Mouse (Mus musculus): ENCODE data around the gene Rpl23a. TPM values are rescaled to one million over a fixed set of nuclear protein-coding genes. Genes with fewer than 3 reads are reported as not detected.

The Rpl23a gene
- polyA plus RNA-seq, 1 experiment from 2014 or later = 1,463 TPM

DNA sequence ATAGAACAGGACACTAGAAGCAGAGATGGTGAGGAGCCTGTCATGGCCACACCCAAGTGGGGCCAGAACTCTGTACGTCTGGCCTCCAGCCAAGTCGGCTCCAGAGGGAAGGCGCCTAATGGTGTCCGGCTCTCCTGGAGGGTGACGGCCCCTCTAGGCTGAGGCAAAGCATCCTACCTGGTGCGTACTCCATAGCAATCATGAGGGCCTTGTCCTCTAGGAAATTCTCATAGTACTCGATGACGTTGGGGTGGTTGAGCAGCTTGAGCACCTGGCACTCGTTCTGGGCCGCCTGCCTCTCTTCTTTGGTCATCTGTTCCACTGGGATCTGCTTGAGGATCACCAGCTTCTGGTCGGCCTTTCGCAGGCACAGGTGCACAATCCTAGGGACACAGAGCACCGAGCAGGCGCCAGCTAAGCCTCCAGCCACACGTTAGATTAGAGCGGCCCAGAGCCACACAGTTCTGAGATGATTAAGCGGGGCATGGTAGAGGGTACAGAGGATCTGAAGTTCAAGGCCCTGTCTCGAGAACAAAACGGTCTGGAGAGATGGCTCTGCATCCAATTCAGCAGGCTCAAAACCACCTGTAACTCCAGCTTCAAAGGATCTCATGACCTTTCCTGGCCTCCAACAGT is 10.5 kb downstream of the Rpl23a start:
- 0 out of 2 replicates have a peak overlapping the region, but pooled peaks have one; percentile 8 for H3K9ac ChIP-seq
- H3K27me3 ChIP-seq (replicated peaks) = no peaks in the 10 kb centered on the region
- no peak for ATAC-seq
- 74% methylated on average over 19 of the region's 19 CpGs for WGBS
- H3K9me3 ChIP-seq = no peaks in the 10 kb centered on the region
- peaks cover 27% of the 10 kb centered on the region for H3K4me1 ChIP-seq (replicated peaks)
- H3K36me3 ChIP-seq = 0 out of 2 replicates have a peak, but pooled peaks cover 5% of the 10 kb centered on the region
- H3K4me3 ChIP-seq (replicated peaks) = no peak overlapping the region
- no peak overlapping the region for H3K4me2 ChIP-seq (replicated peaks)
- H3K27ac ChIP-seq = no peak overlapping the region

DNA sequence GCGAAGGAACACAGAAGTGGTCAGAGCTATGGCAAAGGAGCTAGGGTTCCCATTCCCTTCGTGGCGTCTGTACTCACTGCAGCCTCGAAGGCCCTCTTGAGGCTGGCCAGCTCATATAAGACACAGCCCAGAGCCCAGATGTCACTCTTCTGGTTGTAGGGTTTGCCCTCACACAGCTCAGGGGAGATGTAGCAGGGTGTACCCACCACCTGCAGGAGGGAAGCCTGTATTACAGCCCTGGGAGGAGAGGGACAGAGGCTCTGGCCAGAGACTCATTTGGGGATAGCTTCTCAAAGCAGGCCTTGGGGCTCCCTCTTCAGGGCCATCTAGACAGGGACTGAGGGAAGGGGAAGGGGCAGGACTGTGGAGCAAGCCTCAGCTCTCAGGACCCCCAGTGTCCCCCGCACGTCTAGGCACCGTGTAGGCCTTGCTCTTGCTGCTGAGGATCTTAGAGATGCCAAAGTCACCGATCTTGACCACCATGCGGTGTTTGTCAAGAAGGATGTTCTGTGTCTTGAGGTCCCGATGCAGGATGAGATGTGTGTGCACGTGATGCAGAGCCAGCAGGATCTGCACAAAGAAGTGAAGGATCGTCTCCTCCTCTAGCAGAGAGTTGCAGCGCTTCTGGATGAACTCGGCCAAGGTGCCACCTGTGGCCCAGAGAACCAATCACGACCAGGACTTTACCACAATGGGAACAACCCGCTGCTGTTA is 11.2 kb downstream of the Rpl23a start:
- peaks cover 29% of the 10 kb centered on the region for H3K4me1 ChIP-seq (replicated peaks)
- no peak for ATAC-seq

DNA sequence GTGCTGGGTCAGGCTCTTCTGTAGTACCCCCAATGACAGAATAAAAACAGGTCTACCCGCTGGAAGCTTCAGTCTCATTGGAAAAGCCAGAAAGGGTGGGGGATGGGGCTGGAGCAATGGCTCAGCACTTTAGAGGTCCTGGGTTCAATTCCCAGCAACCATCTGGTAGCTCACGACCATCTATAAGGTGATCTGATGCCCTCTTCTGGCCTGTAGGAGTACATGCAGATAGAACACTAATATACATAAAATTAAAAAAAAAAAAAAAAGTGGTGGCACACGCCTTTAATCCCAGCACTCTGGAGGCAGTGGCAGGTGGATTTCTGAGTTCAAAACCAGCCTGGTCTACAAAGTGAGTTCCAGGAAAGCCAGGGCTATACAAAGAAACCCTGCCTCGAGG is 12.1 kb downstream of the Rpl23a start:
- no peaks in the 10 kb centered on the region for H3K9me3 ChIP-seq
- H3K4me3 ChIP-seq (replicated peaks) = no peak overlapping the region
- H3K27me3 ChIP-seq (replicated peaks) = no peaks in the 10 kb centered on the region
- ATAC-seq = no peak
- H3K27ac ChIP-seq = no peak overlapping the region
- H3K4me1 ChIP-seq (replicated peaks) = peaks cover 33% of the 10 kb centered on the region
- H3K36me3 ChIP-seq = 0 out of 2 replicates have a peak, but pooled peaks cover 5% of the 10 kb centered on the region
- WGBS = 82% methylated on average over 4 of the region's 4 CpGs
- no peak overlapping the region for H3K9ac ChIP-seq
- no peak overlapping the region for H3K4me2 ChIP-seq (replicated peaks)

More for the DNA sequence above, 11.2 kb downstream of the Rpl23a start:
- Histone ChIP-seq H3K9ac (0 out of 2 replicates have a peak overlapping the region, but pooled peaks have one; percentile 8), H3K36me3 (0 out of 2 replicates have a peak, but pooled peaks cover 5% of the 10 kb centered on the region), H3K9me3 (no peaks in the 10 kb centered on the region), H3K27me3 (replicated peaks) (no peaks in the 10 kb centered on the region), H3K4me3 (replicated peaks) (no peak overlapping the region), H3K4me2 (replicated peaks) (no peak overlapping the region), H3K27ac (no peak overlapping the region)
- WGBS = 82% methylated on average over 16 of the region's 16 CpGs

DNA sequence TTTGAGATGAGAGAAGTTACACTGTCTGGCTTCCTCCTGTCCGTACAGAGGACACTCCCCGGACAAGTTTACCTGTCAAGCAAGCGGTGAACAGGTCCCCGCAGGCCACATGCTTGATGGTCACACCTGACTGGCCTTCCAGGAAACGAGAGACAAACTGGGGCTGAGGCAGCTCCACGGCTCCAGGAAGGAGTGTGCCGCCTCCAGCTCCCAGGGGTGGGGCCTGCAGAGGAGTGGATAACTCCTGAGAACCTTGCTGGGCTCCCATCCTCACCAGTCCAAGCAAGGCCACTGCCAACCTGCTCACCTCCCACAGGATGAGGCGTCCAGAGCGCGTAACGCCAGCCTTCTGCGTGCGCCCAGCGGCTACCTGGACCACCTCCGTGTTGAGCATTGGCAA is 13.1 kb downstream of the Rpl23a start:
- H3K27me3 ChIP-seq (replicated peaks) = no peaks in the 10 kb centered on the region
- 0 out of 2 replicates have a peak, but pooled peaks cover 5% of the 10 kb centered on the region for H3K36me3 ChIP-seq
- no peak overlapping the region for H3K4me2 ChIP-seq (replicated peaks)
- no peaks in the 10 kb centered on the region for H3K9me3 ChIP-seq
- H3K4me1 ChIP-seq (replicated peaks) = peaks cover 39% of the 10 kb centered on the region
- no peak overlapping the region for H3K4me3 ChIP-seq (replicated peaks)
- H3K9ac ChIP-seq = no peak overlapping the region
- ATAC-seq = no peak
- 0 out of 2 replicates have a peak overlapping the region, but pooled peaks have one; percentile 13 for H3K27ac ChIP-seq
- WGBS = 79% methylated on average over 15 of the region's 15 CpGs

DNA sequence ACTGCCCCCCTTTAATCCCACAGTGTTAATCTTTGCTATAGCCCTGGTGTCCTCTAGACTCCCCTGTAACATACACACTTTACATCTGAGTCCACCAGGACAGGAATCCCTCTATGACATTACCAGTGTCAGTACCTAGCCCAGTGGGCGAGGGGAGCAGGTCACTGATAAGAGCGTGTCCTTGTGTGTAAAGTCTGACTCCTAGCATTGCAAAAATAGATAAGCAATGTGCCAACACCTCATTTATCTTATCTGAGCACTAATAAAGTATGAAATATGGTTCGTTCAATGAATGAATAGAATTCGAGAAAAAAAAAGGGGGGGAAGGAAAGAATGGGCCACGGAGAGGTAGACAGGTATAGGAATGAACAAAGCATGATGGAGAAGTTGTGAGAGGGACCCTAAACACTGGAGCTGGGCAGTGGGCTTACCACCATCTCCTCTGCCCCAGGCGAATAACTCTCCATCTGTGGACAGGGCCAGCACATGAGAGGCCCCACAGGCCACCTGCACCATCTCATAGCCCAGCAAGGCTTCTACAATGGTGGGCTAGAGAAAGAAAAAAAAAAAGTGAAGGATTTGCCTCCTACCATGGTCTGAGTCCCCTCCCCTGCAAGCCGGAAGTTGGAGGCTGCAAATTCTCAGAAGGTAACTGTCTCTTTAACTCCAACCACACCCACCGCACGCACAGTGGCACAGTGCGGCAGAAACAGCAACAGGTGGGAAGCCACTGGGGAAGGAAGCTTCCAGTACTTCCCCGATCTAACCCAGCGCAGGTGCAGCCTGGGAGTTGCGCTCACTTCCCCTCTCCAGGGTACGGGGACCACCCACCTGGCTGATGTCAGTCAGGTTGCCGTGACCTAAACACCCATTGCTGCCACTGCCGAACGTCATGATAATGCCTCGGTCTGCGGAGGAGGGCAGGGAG is 14.6 kb downstream of the Rpl23a start:
- Histone ChIP-seq H3K4me3 (replicated peaks) (peak overlapping the region; percentile 23; the same call in 1 of the 2 replicates), H3K4me1 (replicated peaks) (peaks cover 35% of the 10 kb centered on the region), H3K9me3 (no peaks in the 10 kb centered on the region), H3K27ac (peak overlapping the region; percentile 75), H3K36me3 (0 out of 2 replicates have a peak, but pooled peaks cover 5% of the 10 kb centered on the region), H3K4me2 (replicated peaks) (peak overlapping the region; percentile 55), H3K9ac (peak overlapping the region; percentile 34), H3K27me3 (replicated peaks) (no peaks in the 10 kb centered on the region)
- ATAC-seq = peak; percentile 28
- WGBS = 41% methylated on average over 19 of the region's 19 CpGs

DNA sequence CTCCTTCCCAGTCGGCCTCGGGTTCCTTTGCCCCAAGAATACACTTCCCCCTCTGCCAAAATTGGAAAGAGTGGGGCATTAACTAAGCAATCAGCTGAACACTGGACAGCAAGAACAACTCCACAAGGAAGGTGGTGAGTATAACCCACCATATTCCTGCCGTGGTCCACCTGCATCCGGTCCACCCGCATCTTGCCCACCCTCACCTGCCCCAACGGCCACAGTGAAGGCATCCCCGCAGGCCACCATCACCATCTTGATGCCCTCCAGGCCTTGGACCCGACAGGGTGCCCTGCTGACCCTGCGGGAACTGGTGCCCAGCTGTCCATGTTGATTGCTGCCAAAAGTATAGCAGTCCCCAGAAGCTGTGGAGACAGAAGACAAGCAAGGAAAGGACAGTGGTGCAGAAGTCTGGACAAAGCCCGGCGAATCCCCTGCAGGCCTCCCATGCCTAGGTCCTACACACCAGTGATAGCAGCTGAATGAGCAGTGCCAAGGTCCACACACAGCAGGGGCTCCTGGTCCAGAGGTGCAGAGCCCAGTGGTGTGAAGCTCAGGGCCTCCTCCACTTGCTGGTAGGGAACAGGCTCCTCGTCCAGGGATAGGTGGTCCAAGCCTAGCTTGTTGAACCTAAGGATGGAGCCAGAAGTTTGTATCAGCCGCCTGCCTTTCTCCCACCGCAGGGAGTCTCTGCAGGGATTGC is 16.0 kb downstream of the Rpl23a start:
- 86% methylated on average over 14 of the region's 14 CpGs for WGBS
- Histone ChIP-seq H3K9ac (no peak overlapping the region), H3K4me3 (replicated peaks) (no peak overlapping the region), H3K27me3 (replicated peaks) (no peaks in the 10 kb centered on the region), H3K27ac (0 out of 2 replicates have a peak overlapping the region, but pooled peaks have one; percentile 97), H3K9me3 (no peaks in the 10 kb centered on the region), H3K36me3 (0 out of 2 replicates have a peak, but pooled peaks cover 5% of the 10 kb centered on the region), H3K4me1 (replicated peaks) (peaks cover 42% of the 10 kb centered on the region), H3K4me2 (replicated peaks) (peak overlapping the region; percentile 95)
- ATAC-seq = no peak

DNA sequence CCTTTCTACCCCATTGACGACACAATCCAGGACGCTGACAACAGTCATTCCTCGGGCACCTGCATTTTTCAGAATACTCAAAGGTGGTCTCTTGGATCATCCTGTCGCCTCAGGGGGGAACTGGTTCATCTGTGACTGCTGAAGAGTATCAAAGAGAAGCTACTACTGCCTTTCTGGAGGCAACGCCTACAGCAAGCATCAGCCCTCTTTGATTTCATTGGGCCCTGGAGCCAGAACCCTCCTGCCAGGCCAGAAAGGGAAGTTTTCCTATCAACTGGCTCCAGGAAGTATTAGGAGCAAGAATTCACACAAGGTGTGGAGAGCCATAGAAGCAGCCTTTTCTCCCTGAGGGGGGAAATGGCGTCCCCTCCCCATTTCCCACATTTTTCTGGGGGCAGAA is 16.7 kb downstream of the Rpl23a start:
- H3K27ac ChIP-seq = peak overlapping the region; percentile 97
- peaks cover 48% of the 10 kb centered on the region for H3K4me1 ChIP-seq (replicated peaks)
- ATAC-seq = no peak
- H3K27me3 ChIP-seq (replicated peaks) = no peaks in the 10 kb centered on the region
- 59% methylated on average over 6 of the region's 6 CpGs for WGBS
- H3K4me3 ChIP-seq (replicated peaks) = no peak overlapping the region
- peak overlapping the region; percentile 95 for H3K4me2 ChIP-seq (replicated peaks)
- no peak overlapping the region for H3K9ac ChIP-seq
- no peaks in the 10 kb centered on the region for H3K9me3 ChIP-seq
- peaks cover 9% of the 10 kb centered on the region; the same call in 1 of the 2 replicates for H3K36me3 ChIP-seq

DNA sequence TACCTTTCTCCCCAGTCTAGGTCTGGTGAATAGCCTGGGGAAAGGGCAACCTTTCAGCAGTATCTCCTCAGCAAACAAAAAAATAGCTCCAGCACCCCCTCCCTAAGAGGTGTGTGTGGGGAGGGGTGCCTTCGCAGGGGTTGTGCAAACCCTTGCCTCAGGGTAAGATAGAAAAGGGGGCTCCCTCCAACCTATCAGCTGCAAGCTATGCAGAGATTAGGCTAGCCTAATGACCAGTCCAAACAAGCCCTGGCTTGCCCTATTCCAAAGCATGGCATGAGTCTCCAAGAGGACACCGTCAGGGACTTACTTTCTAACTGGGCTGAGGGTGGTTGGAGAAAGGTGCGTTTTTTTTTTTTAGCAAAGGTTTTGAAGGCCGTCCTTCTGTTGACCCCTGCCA is 17.2 kb downstream of the Rpl23a start:
- Histone ChIP-seq H3K27me3 (replicated peaks) (no peaks in the 10 kb centered on the region), H3K4me2 (replicated peaks) (peak overlapping the region; percentile 95), H3K9me3 (no peaks in the 10 kb centered on the region), H3K4me1 (replicated peaks) (peaks cover 48% of the 10 kb centered on the region), H3K4me3 (replicated peaks) (peak overlapping the region; percentile 83), H3K9ac (peak overlapping the region; percentile 93), H3K27ac (peak overlapping the region; percentile 97), H3K36me3 (peaks cover 13% of the 10 kb centered on the region)
- WGBS = 43% methylated on average over 4 of the region's 4 CpGs
- no peak for ATAC-seq

DNA sequence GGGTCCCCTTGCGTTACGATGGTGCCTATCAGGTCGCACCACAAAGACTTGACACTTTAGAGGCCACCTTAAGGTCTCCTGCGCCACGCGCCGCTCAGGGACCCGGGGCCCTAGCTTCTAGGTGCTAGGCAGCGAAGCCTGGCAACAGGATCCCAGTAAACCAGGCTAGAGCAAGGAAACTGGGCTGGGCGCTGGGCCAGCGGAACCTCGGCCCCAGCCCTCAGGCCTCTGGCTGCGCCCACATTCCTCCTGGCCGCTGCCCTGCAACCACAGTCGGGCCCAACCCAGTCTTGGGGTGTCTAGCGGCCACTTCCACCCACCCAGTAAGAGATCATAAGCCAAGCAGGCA is 17.6 kb downstream of the Rpl23a start:
- WGBS = 2% methylated on average over 16 of the region's 16 CpGs
- no peaks in the 10 kb centered on the region for H3K27me3 ChIP-seq (replicated peaks)

DNA sequence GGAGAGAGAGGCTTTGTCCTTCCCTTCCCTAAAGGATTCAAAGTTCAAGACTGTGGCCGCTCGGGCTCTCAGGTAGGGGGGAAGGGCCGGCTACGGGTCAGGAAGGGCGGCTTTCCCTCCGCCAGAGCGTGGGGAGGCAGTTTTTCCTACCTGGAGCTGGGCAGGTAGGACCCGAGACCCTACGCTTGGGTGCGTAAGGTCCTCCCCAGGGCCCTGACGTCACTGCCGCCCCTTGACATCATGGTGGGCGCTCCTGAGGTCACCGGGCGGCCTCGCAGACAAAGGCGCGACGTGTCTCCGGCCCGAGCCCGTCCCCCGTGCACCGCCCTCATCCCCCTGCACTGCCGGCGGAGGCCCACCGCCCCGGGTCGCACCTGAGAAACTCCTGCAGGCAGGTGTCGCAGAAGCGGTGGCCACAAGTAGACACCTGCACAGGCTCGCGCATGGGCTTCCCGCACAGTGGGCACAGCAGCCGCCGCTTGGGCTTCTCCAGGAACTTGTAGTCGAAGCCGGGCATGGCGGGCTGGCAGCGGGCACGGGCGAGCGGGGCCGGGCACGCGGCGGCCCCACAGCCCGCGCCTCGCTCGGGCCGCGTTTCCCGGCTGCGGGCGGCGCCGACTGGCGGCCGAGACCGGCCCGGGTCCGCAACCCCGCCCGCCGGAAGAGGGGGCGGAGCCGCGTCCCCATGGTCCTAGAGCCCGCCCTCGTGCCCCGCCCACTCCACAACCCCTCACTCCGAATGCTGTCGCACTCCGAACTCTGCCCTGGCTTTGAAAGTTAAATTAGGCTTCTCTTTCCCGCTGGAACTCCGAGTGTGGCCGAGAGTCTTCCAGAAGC is 18.2 kb downstream of the Rpl23a start, which contains the start of gene Traf4:
Gene Traf4 (minus strand): TSS at position 666 of the 837 bp plus-strand sequence.
- Histone ChIP-seq H3K27ac (peak within 1 kb of the TSS; percentile 97), H3K27me3 (replicated peaks) (no peaks in the 10 kb centered on the region), H3K9me3 (no peaks in the 10 kb centered on the region), H3K9ac (peak within 1 kb of the TSS; percentile 93), H3K4me1 (replicated peaks) (peaks cover 45% of the 10 kb centered on the region), H3K4me3 (replicated peaks) (peak within 1 kb of the TSS; percentile 83), H3K36me3 (peaks cover 18% of the 10 kb centered on the region), H3K4me2 (replicated peaks) (peak within 1 kb of the TSS; percentile 95)
- ATAC-seq = peak; percentile 85
- WGBS = under 1% methylated on average over 78 of the region's 78 CpGs

More for the DNA sequence above, 17.6 kb downstream of the Rpl23a start:
- H3K4me3 ChIP-seq (replicated peaks) = peak overlapping the region; percentile 83
- H3K4me1 ChIP-seq (replicated peaks) = peaks cover 48% of the 10 kb centered on the region
- ATAC-seq = peak; percentile 52
- peak overlapping the region; percentile 95 for H3K4me2 ChIP-seq (replicated peaks)
- H3K27ac ChIP-seq = peak overlapping the region; percentile 97
- H3K36me3 ChIP-seq = peaks cover 13% of the 10 kb centered on the region
- H3K9ac ChIP-seq = peak overlapping the region; percentile 93
- H3K9me3 ChIP-seq = no peaks in the 10 kb centered on the region

DNA sequence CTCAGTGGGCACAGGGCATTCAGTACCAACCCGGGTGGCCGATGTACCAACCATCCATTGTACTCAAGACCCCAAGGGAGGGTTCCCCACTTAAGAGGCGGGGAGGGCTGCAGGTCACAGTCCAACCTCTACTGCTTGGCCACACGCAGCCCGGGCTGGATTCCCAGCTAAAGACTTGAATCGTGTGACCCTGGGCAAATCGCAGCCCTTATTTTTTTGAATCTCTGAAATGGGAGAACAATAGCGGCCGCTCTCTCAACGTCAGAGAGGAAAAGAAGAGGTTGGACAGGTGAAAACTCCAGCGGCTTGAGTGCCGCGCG is 18.8 kb downstream of the Rpl23a start:
- Histone ChIP-seq H3K4me1 (replicated peaks) (peaks cover 45% of the 10 kb centered on the region), H3K27ac (peak overlapping the region; percentile 97), H3K27me3 (replicated peaks) (no peaks in the 10 kb centered on the region), H3K9me3 (no peaks in the 10 kb centered on the region), H3K36me3 (peaks cover 24% of the 10 kb centered on the region), H3K4me2 (replicated peaks) (peak overlapping the region; percentile 95), H3K9ac (peak overlapping the region; percentile 93), H3K4me3 (replicated peaks) (peak overlapping the region; percentile 83)
- whole genome bisulfite sequencing = under 1% methylated on average over 14 of the region's 14 CpGs
- no peak for ATAC-seq

Data from intestine, embryonic 15.5 days (tissue).